Mouse (Mus musculus): Measurements from ENCODE around the gene Slamf6.

Slamf6 gene

GRCm38 (mm10) chr1:171992901-171993530, 75.7 kb downstream of the Slamf6 start:
- DNase-seq (ENCODE audit: extremely low read depth, insufficient read length, low spot score): no peak

- no peak for DNase-seq (ENCODE audit: extremely low read depth, insufficient read length, low spot score)
These were observed 77.2 kb downstream of the Slamf6 start for GRCm38 (mm10) chr1:171994501-171994900.

- DNase-seq (ENCODE audit: extremely low read depth, insufficient read length, low spot score): no peak
These were observed 77.8 kb downstream of the Slamf6 start for GRCm38 (mm10) chr1:171994918-171995715.

- no peak for DNase-seq (ENCODE audit: extremely low read depth, insufficient read length, low spot score)
These were observed 79.4 kb downstream of the Slamf6 start for GRCm38 (mm10) chr1:171996701-171997100.

DNA sequence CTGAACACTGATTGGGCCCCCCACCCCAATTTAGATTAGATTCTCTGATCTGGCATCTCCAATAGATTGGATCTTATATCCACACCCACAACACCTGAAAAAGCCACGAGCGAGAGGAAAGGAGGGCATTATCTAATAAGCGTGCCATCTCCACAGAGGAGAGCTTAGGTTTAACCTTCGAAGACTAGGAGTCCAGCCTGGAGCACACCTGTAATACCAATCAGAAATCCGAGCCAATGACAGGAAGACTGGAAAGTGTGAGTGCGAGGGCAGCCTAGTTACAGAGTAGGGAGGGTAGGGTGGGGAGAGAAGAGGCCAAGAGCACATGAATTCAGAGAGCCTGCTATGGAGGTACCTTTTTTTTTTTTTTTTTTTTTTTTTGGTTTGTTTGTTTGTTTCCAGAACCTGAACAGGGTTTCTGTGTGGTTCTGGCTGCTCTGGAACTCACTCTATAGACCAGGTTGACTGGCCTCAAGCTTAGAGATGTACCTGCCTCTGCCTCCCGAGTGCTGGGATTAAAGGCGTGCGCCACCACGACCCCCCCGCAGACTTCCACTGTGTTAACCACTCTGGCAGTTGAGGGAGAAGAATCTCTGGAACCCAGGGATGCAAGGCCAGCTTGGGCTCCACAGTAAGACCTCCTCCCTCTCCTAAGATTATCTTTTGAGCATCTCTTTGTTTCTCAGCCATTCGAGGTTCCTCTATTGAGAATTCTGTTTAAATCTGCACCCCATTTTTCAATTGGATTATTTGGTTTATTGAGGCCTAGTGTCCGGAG, 81.7 kb downstream of the Slamf6 start:
- no peak for DNase-seq (ENCODE audit: extremely low read depth, insufficient read length, low spot score)

DNA sequence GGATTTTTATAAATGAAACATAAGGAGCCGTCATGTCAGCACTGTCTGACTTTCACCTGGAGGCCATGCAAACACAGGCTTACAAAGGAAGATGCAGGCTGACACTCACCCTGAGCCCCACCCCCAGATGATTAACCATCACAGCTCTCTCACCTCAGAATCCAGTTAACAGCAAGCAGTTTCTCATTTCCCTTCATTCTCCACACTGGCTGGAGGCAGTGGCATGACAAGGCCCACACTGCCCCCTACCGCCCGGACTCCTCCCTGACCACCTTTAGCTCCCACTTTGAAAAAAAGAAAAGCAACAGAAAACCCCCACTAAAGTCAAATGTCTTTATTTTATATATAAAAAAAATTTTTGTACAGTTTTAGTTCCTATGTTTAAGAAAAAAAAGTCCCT, 83.3 kb downstream of the Slamf6 start:
- no peak for DNase-seq (ENCODE audit: extremely low read depth, insufficient read length, low spot score)

- no peak for DNase-seq (ENCODE audit: extremely low read depth, insufficient read length, low spot score)
These were observed 84.3 kb downstream of the Slamf6 start for GRCm38 (mm10) chr1:172001665-172002064.

All from 3134 (cell line).